Mouse (Mus musculus) neural tube, embryonic 14.5 days (tissue): ENCODE data around the gene Cenpc1. TPM values are rescaled to one million over a fixed set of nuclear protein-coding genes. Genes with fewer than 3 reads are reported as not detected.

ENCODE experiments used
- ATAC-seq: fragments of 200-750 bp; cut with Nextera tagmentation; 2 replicates; pipeline ENCODE4 v1.8.0; 2017; ENCODE audit warnings: low read depth, mild to moderate bottlenecking, moderate TSS enrichment, moderate library complexity
- H3K27ac ChIP-seq: fragments of 300-500 bp; sonication (generic); 2 replicates; pipeline ENCODE4 v1.5.1; 2014; ENCODE audit warnings: low read depth, mild to moderate bottlenecking, control low read depth, low read length, moderate library complexity, mixed read lengths
- H3K27me3 ChIP-seq: fragments of 300-500 bp; sonication (generic); 2 replicates; pipeline ENCODE4 v1.6.1; 2014; ENCODE audit warnings: low read length; ENCODE audit not compliant: control insufficient read depth, insufficient read depth
- H3K36me3 ChIP-seq: fragments of 300-500 bp; sonication (generic); 2 replicates; pipeline ENCODE4 v1.6.1; 2014; ENCODE audit warnings: low read length, mixed read lengths; ENCODE audit not compliant: control insufficient read depth, insufficient read depth
- H3K4me1 ChIP-seq: fragments of 300-500 bp; sonication (generic); 2 replicates; pipeline ENCODE4 v1.6.1; 2014; ENCODE audit warnings: low read length; ENCODE audit not compliant: control insufficient read depth, insufficient read depth
- H3K4me2 ChIP-seq: fragments of 300-500 bp; sonication (generic); 2 replicates; pipeline ENCODE4 v1.6.1; 2014; ENCODE audit warnings: mild to moderate bottlenecking, low read depth, low read length, control low read depth
- H3K4me3 ChIP-seq: fragments of 300-500 bp; sonication (generic); 2 replicates; pipeline ENCODE4 v1.5.1; 2014; ENCODE audit warnings: low read depth, low read length, control low read depth, mixed read lengths
- H3K9ac ChIP-seq: fragments of 300-500 bp; sonication (generic); replicated peaks from 2 replicates; pipeline ENCODE4 v1.6.1; 2014; ENCODE audit warnings: low read depth, mild to moderate bottlenecking, control low read depth, low read length, mixed read lengths
- H3K9me3 ChIP-seq: fragments of 300-500 bp; sonication (generic); 2 replicates; pipeline ENCODE4 v1.6.1; 2016; ENCODE audit warnings: low read length; ENCODE audit not compliant: control insufficient read depth
- WGBS: fragments of 180-500 bp; shearing (Covaris S2); extraction: QIAGEN DNeasy Blood & Tissue Kit; methylation state at CpG from one replicate; pipeline ENCODE4 v1.1.7; 2014; 5-methylcytosine and 5-hydroxymethylcytosine counted together
- polyA plus RNA-seq: library from polyadenylated mRNA; unstranded; fragments of >200 nt; fragmentation: Nextera tagmentation; extraction: Ambion mirVana; gene quantifications from 2 replicates; pipeline ENCODE4 v1.2.1, GENCODE M21; 2014

Cenpc1 gene
- polyA plus RNA-seq, 1 experiment from 2014 or later: 38.0 TPM

DNA sequence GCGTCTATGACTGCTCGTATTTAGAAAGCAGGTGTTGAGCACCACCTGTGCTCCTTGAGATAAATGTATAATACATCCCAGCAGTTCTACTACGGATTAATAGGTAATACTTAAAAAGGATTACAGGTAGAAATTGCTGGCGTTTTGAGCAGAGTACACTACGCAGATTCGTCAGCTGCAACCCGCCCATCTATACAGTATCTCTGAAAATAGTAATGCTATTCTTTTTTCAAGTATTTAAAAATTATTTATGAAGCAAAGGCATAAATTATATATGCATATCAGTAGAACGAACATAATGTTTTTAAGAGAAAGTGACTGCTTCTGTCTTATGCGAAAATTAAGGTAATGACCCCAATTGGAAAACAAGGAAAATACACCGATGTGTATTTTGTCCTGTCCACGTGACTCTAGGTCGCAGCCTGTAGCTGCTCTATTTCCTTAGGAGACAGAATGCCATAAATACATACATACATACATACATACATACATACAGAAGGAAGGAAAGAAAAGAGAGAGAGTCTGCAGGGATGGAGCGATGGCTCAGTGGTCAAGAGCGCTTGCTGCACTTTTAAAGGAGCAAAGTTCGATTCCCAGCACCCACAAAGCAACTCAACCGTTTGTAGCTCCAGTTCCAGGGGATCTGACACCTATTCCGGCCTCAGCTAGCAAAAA, 630 bp upstream of the Cenpc1 start:
- H3K9ac ChIP-seq: no peak overlapping the region
- H3K36me3 ChIP-seq: no peaks in the 10 kb centered on the region
- peak overlapping the region; percentile 43 for H3K4me2 ChIP-seq
- ATAC-seq: peak; percentile 68
- no peaks in the 10 kb centered on the region for H3K9me3 ChIP-seq
- no peaks in the 10 kb centered on the region for H3K27me3 ChIP-seq
- peak overlapping the region; percentile 57; the same call in 1 of the 2 replicates for H3K27ac ChIP-seq
- H3K4me3 ChIP-seq: peak overlapping the region; percentile 69
- under 1% methylated on average over 17 of the region's 17 CpGs for WGBS
- peaks cover 8% of the 10 kb centered on the region; the same call in 1 of the 2 replicates for H3K4me1 ChIP-seq

- Histone ChIP-seq H3K36me3 (no peaks in the 10 kb centered on the region), H3K4me3 (no peak overlapping the region), H3K4me2 (peak overlapping the region; percentile 8; the same call in 1 of the 2 replicates), H3K27ac (no peak overlapping the region), H3K27me3 (no peaks in the 10 kb centered on the region), H3K9me3 (no peaks in the 10 kb centered on the region), H3K4me1 (peaks cover 8% of the 10 kb centered on the region; the same call in 1 of the 2 replicates), H3K9ac (no peak overlapping the region)
- 100% methylated on average over 1 of the region's 1 CpGs for WGBS
- ATAC-seq: no peak
Observed at GRCm38 (mm10) chr5:86063501-86063900, 1.9 kb downstream of the Cenpc1 start.

DNA sequence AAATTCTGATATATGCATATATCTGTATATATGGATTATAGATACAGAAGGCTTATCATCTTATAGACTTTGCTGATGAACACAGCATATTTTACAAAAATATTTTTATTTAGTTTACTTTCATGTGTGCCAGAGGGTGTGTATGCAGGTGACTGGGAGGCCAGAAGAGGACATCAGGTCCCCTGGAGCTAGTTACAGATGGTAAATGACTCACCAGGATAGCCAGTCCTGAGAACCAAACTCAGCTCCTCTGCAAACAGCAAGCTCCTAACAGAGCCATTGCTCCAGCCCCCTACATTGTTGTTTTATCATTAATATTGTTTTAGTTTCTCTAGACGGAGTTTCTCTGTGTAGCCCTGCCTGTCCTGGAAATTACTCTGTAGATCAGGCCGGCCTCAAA, 35.6 kb downstream of the Cenpc1 start:
- Histone ChIP-seq H3K27ac (no peak overlapping the region), H3K4me3 (no peak overlapping the region), H3K9me3 (no peaks in the 10 kb centered on the region), H3K4me2 (no peak overlapping the region), H3K9ac (no peak overlapping the region), H3K27me3 (no peaks in the 10 kb centered on the region), H3K36me3 (peaks cover 21% of the 10 kb centered on the region), H3K4me1 (no peaks in the 10 kb centered on the region)
- WGBS: 88% methylated on average over 2 of the region's 2 CpGs
- no peak for ATAC-seq

DNA sequence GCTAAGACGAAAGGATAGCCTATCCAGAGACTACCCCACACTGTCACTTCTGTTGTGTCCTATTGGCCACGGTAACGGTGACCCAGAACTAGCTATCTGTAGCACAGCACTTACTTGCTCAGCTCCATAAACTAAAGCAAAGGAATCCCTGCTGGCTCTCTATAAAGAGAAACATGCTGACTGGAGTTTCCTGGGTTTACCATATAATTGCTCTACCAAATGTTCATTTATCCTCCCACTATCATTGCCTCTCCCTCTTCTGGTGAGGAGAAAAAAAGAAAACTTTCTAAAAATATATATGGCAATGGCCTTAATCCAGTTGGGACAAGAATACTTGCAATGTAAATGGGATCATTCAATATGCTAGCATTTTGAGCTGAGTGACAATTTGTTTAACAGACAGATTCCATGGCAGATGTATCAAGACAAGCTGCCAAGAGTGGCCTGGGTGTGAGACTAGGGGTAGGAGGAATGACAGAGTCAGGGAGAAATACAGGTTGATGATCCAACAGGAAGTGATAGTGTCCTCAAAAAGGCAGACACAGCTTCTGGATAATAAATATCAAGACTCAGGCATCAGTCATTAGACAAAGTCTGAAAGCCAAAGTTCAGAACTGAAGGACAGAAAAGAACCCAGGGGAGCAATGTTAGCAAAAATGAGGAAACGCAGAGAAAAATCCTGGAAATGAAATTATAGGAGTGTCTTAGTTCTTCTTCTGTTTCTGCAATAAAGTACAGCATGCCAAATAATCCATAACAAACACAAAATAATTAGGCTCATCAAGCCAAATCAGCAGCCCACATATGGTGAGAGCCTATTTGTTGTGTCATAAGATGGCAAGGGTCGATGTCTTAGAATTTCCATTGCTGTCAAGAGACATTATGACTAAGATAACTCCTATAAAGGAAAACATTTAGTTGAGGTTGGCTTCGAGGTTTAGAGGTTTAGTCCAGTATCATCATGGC, 68.6 kb downstream of the Cenpc1 start:
- WGBS: 83% methylated on average over 6 of the region's 6 CpGs
- no peaks in the 10 kb centered on the region for H3K27me3 ChIP-seq
- no peak for ATAC-seq
- H3K9ac ChIP-seq: no peak overlapping the region
- no peak overlapping the region for H3K4me3 ChIP-seq
- no peaks in the 10 kb centered on the region for H3K4me1 ChIP-seq
- H3K4me2 ChIP-seq: no peak overlapping the region
- no peaks in the 10 kb centered on the region for H3K9me3 ChIP-seq
- H3K27ac ChIP-seq: no peak overlapping the region
- H3K36me3 ChIP-seq: no peaks in the 10 kb centered on the region

DNA sequence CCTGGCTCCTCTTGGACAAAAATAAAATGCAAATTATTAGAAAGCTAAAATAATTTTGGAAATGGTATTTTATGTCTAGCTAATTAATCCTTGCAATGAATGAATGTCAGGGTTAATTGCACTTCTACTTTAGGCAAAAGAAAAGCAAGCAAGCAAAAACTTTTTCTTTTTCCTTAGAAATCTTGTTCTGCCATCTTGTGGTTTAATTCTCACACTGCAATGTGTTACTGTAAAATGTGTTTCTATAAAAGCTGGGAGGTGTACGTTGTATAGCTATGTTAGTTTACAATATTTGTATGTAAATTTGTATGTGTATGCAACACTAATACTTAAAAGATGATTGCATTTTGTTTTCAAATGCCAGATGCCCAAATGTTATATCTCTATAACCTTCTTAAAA, 70.8 kb downstream of the Cenpc1 start:
- Histone ChIP-seq H3K27me3 (no peaks in the 10 kb centered on the region), H3K9ac (no peak overlapping the region), H3K4me1 (no peaks in the 10 kb centered on the region), H3K4me3 (no peak overlapping the region), H3K36me3 (no peaks in the 10 kb centered on the region), H3K9me3 (no peaks in the 10 kb centered on the region), H3K27ac (no peak overlapping the region), H3K4me2 (no peak overlapping the region)
- 59% methylated on average over 1 of the region's 1 CpGs for WGBS
- no peak for ATAC-seq

DNA sequence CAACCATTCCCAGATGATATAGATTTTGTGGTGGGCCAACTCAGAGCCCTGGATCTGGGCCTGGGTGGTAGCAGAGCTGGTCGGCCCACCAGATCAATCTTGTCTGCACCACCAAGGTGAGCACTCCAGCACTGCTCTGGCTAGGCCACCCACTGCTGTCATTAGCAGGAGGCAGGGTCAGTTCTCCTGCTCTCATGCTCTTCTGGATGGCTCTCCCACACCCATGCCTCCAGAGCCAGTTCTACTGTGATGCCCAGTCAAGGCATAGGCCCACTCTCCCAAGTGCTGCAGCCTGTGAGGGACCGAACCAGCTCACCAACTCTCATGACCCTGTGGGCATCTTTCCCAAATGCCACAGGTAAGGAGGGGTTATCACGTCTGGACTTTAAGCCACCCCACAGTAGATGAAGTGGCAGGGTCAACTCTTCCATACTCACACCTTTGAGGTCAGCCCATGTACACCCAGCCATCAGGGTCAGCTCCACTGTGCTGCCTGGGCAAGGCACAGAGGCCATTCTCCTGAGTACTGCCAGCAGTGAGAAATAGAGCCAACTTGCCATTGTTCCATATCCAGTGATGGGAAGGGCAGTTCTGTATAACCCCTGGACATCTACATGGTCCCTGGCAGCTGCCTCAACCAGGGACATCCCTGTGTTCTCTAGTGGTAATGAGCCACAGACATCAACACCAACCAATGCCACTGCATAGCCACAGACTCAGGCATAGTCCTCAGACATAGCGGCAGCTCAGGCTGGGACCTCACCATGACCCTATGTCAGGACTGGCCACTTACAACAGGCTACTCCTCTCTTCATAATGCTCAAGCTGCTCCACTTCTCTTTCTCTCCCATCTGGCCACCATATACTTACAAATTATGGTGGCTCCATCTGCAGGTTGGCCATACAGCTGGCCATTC, 72.3 kb downstream of the Cenpc1 start:
- H3K4me1 ChIP-seq: no peaks in the 10 kb centered on the region
- H3K36me3 ChIP-seq: no peaks in the 10 kb centered on the region
- H3K27ac ChIP-seq: no peak overlapping the region
- no peak overlapping the region for H3K4me3 ChIP-seq
- H3K9ac ChIP-seq: no peak overlapping the region
- WGBS: 82% methylated on average over 4 of the region's 4 CpGs
- H3K27me3 ChIP-seq: no peaks in the 10 kb centered on the region
- H3K9me3 ChIP-seq: no peaks in the 10 kb centered on the region
- H3K4me2 ChIP-seq: no peak overlapping the region
- peak; percentile 36; the same call in 1 of the 2 replicates for ATAC-seq

- H3K27ac ChIP-seq: no peak overlapping the region
- no peaks in the 10 kb centered on the region for H3K36me3 ChIP-seq
- WGBS: 27% methylated on average over 1 of the region's 1 CpGs
- H3K4me2 ChIP-seq: no peak overlapping the region
- no peaks in the 10 kb centered on the region for H3K9me3 ChIP-seq
- H3K9ac ChIP-seq: no peak overlapping the region
- H3K4me3 ChIP-seq: no peak overlapping the region
- no peaks in the 10 kb centered on the region for H3K4me1 ChIP-seq
- H3K27me3 ChIP-seq: no peaks in the 10 kb centered on the region
- no peak for ATAC-seq
Observed at GRCm38 (mm10) chr5:85992055-85992454, 73.3 kb downstream of the Cenpc1 start.

GRCm38 (mm10) chr5:85987516-85987863, 77.9 kb downstream of the Cenpc1 start:
- no peak overlapping the region for H3K4me3 ChIP-seq
- no peaks in the 10 kb centered on the region for H3K4me1 ChIP-seq
- no peak overlapping the region for H3K9ac ChIP-seq
- H3K27me3 ChIP-seq: no peaks in the 10 kb centered on the region
- ATAC-seq: no peak
- WGBS: 88% methylated on average over 2 of the region's 2 CpGs
- H3K27ac ChIP-seq: no peak overlapping the region
- no peaks in the 10 kb centered on the region for H3K9me3 ChIP-seq
- H3K4me2 ChIP-seq: no peak overlapping the region
- H3K36me3 ChIP-seq: no peaks in the 10 kb centered on the region
